Mouse (Mus musculus) Muller cell, postnatal 12 days (primary cell): ENCODE measurements around the gene Gna11.
A peak's percentile ranks its signal among the peaks of the same experiment; 100 is the strongest.

Experiments used
- DNase-seq: peaks from one replicate; pipeline ENCODE4 v3.0.0-alpha.2; 2015; ENCODE audit errors: inconsistent ontology term

The Gna11 gene

DNA sequence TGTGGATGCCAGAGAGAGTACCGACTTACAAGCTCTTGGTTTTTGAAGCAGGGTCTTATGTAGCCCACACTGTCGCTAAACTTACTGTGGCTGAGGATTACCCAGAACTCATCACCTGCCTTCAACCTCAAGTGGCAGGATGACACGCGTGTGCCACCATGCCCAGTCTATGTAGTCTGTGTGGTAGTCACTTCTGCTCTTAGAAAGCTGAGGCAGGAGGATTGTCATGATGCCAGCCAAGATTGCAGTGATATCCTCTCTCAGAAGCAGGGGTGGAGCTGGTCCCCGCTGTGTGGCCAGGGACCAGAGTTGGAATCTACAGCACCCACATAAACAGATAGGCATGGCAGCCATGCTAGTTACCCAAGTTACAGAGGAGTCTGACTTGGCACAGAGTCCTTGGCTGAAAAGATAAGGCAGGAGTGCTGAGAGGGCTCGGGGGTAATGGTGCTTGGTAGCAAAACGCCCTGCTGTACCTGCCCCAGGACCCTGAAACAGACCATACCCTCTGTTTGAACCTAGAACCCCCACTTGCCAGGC is 59.4 kb downstream of the Gna11 start:
- DNase-seq: no peak

DNA sequence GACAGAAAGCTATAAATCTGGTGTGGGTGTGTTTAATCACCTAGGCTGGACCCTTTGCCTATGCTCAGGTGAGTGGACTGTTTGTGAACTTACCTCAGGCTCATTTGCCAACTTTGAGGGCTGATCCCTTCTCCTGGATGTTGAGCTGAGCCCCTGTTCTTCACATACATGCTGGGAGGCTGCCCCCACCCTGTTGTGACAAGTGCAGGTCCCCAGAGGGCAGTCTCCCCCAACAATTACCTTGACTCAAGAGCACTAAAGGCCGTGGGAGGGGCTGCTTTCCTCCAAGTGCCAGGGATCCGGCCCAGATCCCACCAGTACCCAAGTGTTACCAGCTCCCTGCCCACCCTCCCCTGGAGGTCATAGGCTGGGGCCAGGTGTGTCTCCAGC is 59.9 kb downstream of the Gna11 start:
- no peak for DNase-seq

DNA sequence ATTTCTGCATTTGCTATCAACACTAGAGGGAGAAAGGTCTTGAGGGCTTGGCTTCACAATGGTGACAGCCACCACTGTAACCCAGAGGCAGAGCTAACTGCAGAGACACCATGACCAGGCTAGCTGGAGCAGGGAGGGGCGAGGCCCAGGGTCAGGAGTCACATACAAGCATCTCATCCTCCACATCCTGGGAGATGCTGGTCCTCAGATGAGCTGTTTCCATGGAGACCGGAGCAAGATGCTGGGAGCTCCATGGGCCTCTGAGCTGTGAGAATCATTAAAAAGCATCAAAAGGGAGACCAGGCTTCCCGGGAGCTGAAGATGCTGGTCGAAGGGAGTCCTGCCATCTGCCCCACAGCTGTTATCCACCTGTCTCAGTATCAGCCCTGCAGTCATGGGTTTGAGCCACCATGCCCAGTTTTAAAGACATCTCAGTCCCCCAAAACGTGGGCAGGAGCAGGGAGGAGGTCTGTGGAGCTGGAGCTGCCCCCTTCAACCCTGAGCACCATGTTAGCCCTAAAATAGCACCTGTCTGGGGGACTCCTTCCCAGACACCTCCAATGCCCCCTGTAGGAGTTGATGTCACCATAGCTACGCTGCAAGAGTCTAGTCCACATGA is 60.4 kb downstream of the Gna11 start:
- DNase-seq: no peak

DNA sequence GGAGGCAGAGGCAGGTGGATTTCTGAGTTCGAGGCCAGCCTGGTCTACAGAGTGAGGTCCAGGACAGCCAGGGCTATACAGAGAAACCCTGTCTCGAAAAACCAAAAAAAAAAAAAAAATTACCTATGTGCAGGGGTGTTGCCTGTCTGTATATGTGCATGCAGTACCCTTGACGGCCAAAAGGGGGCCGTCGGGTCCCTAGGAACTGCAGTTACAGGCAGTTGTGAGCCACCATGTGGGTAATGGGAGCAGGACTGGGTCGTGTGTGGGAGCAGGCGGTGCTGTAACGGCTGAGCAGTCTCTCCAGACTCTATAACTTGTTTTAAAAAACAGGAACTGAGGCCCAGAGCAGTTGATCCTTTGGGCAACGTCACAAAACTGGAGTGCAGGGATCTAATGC is 61.0 kb downstream of the Gna11 start:
- DNase-seq: no peak

GRCm38 (mm10) chr10:81482533-81482889 is 62.5 kb downstream of the Gna11 start, which contains the start of gene Celf5:
Celf5 (minus strand) TSS chr10:81482709.
- peak; percentile 62 for DNase-seq

DNA sequence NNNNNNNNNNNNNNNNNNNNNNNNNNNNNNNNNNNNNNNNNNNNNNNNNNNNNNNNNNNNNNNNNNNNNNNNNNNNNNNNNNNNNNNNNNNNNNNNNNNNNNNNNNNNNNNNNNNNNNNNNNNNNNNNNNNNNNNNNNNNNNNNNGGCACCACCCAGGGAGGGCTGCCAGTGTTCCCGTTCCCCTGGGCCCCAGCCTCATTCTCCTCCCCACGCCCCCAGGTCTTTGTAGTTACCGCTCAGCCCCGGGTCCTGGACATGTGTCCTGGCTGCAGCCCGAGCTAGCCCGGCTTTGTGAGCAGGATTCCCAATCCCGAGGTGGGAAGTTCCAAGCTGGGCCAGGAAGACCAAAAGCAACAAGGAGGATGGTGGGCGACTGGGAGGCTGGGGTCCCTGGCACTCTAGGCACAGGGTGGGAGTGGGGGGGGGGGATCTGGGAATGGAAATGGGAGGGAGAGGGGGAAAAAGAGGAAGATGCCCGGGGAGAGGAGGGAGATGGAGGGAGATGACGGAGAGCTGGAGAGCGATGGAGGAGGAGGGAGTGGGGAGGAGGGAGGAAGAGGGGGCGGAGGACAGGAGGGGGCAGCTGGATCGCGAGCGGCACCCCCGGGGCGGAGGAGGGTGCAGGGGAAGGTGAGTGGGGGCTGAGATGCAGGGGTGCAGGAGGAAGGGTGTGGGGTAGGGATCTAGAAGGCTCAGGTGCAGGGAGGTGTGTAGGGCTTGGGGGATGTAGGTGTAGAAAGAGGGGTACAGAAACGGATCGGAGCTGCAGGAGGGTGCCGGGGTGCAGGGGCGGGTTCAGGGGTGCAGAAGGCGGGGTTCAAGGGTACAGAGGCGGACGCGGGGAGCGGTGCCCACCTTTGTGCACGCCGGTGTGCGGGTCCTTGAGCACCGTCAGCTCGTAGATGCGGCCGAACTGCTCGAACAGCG is 63.1 kb downstream of the Gna11 start:
- DNase-seq: no peak
